Mouse (Mus musculus): Measurements from ENCODE around the gene Gm3250.

- TF ChIP-seq CTCF (conservative IDR thresholded peaks at IDR 0.05; ENCODE audit: insufficient read depth, insufficient read length, low read depth, low read length) (no peak), POLR2A (IDR thresholded peaks at IDR 0.05; ENCODE audit: low read depth, low read length) (no peak)
These were observed 46.4 kb downstream of the Gm3250 start for GRCm38 (mm10) chr10:77735928-77736327.
